Mouse (Mus musculus) lung, adult 10 weeks (tissue): ENCODE data around the gene Mogs. TPM values are rescaled to one million over a fixed set of nuclear protein-coding genes. Genes with fewer than 3 reads are reported as not detected.

Source experiments
- polyA plus RNA-seq: library from polyadenylated mRNA; stranded (reverse); fragments of 350-450 nt; fragmentation: Illumina TruSeq; extraction: RNeasy Lipid Tissue Mini Kit (QIAGEN cat#74804); gene quantifications from one replicate; pipeline ENCODE4 v1.2.3, GENCODE M21; 2014; ENCODE audit warnings: low read depth, low replicate concordance; ENCODE audit not compliant: insufficient read depth

The Mogs gene
- 17.2 TPM for polyA plus RNA-seq

DNA sequence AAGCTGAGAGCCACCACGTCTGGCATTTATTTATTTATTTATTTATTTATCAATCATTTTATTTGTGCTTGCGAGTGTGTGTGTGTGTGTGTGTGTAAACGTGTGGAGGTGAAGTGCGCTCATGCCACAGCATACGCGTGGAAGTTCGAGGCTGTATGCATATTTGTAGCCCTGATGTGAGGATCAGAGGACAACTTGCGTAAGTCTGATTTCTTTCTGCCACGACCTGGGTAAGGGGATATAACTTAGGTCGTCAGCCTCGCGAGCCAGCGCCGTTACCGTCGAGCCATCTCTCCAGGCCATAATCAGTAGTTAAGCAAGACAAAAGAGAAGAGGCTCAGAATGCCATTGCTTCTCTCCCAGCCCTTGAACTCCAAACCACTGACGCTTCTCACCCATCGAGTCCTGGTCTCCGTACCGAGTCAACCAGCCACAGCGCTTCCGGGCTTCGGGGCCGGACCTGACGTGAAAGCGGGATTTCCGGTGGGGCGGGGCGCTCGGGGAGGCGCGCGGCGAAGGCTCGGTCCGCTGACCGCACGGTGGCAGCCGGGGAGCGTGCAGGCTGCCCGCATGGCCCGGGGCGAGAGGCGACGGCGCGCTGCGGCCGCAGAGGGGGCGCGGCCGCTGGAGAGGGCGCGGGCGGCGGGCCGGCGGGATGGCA is at the start of gene Mogs:
Gene Mogs (plus strand): TSS at position 486 of the 661 bp plus-strand sequence.

DNA sequence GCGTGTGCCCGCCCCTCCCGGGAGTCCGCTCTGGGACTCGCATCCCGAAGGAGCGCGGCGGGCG is 45.2 kb upstream of the Mogs start, which contains the start of gene Tlx2:
Gene Tlx2 (minus strand): TSS at position 47 of the 64 bp plus-strand sequence.

DNA sequence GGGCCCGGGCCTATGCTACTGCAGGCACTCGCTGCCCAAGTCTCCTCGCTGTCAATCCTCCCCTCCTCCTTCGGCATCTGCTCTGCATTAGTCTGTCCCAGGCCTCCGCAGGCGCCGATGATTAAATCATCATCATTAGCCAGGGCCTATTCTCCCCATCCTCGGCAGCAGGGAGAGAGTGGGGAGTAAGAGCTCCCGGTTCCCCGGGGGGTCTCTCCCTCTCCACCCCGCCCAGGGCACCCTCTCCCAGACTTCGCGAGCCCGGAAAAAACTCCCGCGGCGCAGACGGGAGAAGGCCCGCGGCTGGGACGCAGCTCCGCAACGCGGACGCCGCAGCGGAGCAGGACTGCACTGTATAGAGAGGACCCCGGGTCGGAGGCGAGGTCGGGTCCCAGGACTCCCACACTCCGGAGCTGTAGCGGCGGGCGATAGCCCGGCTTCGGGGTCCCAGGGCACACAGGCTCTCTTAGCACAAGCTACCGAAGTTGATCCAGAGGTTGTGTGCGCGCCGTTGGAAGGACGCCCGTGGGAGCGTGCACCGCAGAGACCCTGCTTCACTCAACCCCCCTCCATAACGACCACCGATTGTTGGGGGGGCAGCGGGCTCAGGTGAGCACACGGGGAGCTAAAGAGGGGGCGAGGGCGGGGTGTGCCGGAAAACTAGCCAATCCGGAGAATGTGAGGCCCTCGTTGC is 37.5 kb upstream of the Mogs start, which contains the start of gene Pcgf1:
Gene Pcgf1 (plus strand): TSS at position 240 of the 694 bp plus-strand sequence.

DNA sequence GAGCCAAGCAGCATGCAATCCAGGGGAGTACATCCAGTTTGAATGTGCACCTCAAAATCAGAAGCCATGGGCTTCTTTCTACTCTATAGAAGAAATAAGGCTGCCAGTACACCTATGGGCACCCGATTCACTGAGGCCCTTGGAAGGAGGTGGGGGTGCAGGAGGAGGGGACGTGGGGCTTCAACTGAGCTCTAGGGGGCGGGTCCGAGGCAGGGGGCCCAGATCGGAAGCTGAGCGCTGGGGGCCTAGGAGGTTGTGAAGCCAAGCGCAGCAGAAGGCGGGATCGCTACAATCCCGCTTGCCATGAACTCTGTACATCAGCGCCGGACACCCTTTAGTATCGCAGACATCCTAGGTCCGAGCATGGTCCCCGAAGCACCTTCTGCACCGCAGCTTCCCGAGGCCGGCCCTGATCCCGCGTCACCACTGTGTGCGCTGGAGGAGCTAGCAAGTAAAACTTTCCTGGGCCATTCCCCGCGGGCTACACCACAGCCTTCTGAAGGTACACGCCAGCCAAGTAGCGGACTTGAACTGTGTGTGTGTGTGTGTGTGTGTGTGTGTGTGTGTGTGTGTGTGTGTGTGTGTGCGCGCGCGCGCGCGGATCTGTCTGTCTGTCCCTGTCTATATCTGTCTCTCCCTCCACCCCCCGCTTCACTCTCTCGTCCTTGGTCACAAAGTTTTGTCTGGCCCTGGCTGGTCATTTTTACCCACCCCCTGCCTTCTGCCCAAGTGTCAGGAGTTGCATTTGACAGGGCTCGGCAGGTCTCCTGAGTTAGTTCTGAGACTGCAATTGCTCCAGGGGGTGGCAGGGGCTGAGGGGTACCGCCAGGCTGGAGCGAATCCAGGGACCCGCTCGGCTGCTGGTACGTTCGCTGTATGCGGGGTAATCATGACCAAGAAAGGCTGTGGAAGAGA is 28.9 kb upstream of the Mogs start, which contains the start of gene Lbx2:
Gene Lbx2 (plus strand): TSS at position 247 of the 915 bp plus-strand sequence.

DNA sequence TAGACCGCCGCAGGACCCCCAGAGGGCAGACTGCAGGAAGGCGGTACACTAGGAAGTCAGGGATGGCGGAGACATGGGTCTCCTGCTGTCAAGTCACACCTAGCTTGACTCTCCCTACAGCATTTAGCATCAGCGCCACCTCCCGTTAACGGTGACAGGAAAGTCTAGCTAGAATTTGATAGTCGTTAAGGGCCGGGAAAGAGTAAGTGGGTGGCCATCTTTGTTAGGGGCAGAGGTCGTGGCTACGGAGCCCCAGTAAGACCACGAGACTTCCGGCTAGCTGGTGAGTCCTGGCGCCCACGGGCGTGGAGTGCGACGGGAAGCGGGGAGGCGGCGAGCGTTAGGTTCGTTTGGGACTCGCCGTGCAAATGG is 14.0 kb upstream of the Mogs start, which contains the start of the genes Ccdc142 and Gm42688:
Gene Ccdc142 (plus strand): TSS at position 286 of the 372 bp plus-strand sequence.
Gene Gm42688 (plus strand): TSS at position 302 of the 372 bp plus-strand sequence.

DNA sequence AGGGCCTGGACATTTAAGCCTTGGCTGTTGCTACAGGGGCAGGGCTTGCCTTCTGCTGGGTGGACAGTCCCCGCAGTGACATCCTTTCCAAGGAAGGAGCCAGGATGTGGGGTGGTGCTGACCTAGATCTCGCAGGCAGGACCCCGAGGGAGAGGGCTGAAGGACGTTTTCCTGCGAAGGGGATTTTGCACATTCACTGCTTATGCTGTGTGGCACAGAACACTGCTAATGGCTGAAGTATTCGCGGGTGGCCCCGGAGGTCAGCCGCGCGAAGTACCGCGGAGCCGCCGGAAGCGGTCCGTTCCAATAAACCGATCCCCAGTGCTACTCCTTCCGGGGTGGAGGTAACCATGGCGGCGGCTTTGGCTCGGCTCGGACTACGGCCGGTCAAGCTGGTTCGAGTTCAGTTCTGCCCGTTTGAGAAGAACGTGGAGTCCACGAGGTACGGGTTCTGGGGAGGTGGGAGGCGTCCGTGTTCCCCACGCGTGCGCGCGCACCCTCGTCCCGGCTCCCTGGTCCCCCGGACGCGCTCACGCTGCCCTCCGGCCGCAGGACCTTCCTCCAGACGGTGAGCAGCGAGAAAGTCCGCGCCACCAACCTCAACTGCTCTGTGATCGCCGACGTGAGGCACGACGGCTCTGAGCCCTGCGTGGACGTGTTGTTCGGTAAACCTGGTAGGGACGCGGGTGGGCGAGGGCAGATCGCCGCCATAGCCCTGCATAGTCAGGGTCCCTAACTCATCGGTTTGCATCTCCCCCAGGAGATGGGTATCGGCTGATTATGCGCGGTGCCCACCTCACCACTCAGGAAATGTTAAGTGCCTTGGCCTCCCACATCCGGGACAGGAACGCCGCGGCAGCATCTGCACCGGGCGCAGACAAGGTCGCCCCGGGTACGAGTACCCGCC is 6.3 kb upstream of the Mogs start, which contains the start of gene Mrpl53:
Gene Mrpl53 (plus strand): TSS at position 279 of the 907 bp plus-strand sequence.

DNA sequence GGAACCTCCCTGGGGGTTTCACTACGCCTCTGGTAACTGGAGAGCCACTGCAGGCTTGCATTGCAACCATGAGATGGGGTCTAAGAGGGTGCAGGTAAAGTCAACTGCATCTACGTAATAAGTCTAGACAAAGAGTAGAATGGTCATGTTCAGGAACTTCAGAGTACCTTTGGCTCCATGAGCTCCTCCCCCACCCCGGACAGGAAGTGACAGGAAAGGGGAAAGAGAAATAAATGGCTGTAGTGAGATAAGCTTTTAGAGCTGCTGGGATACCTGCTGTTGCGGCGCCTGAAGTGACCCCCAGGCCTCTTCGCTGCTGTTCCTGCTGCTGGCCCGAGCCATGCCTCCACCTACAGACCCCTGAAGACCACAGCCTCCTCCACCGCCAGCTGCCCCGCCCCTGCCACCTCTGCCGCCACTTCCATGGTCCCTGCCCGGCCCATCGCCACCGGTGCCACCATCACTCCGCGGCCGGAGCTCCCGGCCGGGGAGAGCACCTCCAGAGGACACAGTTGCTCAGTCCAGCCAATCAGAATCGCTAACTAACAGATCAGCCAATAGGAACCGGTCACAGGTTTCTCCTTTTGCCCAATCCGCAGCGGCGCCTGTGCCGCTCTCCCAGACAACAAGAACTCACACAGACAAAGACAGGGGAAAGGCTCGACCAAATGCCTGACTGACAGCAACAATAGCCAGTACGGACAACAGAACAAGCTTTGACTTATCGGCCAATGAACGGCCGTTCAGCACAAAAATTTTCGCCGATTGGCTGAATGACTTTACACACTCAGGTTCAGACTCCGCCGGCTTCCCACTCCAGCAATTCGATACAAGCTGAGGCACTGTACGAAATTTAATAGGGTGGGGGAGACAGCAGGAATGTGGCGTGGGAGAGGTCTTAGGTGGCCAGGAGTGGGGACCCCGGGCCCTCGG is 5.9 kb downstream of the Mogs start, which contains the start of gene Wbp1:
Gene Wbp1 (minus strand): TSS at position 630 of the 933 bp plus-strand sequence.

DNA sequence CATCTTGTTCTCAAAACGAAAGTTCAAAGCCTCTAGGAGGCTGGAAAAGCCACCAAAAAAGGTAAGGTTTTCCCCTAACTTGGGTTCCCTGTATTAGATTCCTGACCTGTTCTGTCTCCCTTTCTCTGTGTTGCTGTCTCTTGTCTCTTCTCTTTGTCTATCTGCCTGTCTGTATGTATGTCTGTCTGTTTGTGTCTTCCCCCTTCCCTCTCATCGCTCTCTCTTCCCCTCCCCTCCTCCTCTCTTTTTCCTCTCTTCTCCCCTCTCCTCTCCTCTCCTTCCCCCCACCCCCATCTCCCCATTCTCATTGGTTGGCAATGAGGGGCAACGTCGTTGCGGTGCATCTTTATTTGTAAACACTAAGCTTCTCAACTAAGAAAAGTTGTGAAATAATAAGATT is 10.0 kb downstream of the Mogs start, which contains the start of gene Ino80b:
Gene Ino80b (minus strand): TSS at position 101 of the 400 bp plus-strand sequence.

DNA sequence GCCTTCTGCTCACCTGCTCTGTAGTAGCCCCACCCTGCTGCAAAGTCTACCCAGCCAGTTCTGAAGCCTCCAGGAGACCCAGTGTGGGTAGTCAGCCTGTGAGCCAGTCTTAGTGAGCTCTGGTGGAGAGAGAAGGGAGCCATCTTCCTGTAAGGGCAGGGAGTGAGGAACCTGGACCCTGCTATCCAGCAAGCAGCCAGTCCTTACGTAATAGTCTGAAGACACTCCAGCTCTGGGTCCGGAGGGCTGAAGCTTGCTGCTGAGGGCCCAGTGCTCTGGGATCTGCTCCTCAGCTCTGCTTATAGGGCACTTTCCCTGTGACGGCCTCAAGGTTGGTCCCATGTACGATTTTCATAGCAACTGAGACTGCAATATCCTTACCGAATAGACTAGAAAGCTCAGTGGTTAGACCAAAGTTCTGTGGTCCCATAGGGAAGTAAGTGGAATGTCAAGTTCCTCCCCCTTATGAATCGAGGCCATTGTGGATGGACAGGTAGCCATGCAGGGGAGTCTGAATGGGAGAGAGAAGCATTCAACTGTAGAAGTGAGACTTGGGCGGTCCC is 19.7 kb downstream of the Mogs start, which contains the start of gene Rtkn:
Gene Rtkn (plus strand): TSS at position 513 of the 563 bp plus-strand sequence.

DNA sequence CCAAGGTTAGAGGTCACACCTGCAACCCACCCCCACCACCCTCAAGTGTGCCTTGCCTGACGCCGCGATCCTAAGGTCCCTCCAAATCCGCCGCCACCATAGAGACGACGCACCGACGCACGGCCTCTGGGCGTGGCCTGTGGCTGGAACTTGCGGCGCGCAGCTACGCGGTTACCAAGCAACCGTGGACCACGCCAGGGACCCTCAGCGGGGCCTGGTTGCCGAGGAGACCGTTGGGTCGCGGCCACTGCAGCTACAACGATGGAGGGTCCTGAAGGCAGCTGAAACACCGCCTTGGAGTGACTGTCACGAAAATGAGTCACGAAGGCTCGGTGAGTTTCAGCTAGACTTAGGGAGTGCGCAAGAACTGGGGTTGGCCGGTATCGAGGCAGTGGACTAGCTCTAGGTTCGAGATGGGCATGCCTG is 41.0 kb downstream of the Mogs start, which contains the start of the genes Wdr54 and 1700003E16Rik:
Gene Wdr54 (minus strand): TSS at position 139 of the 426 bp plus-strand sequence.
Gene 1700003E16Rik (plus strand): TSS at position 146 of the 426 bp plus-strand sequence.

DNA sequence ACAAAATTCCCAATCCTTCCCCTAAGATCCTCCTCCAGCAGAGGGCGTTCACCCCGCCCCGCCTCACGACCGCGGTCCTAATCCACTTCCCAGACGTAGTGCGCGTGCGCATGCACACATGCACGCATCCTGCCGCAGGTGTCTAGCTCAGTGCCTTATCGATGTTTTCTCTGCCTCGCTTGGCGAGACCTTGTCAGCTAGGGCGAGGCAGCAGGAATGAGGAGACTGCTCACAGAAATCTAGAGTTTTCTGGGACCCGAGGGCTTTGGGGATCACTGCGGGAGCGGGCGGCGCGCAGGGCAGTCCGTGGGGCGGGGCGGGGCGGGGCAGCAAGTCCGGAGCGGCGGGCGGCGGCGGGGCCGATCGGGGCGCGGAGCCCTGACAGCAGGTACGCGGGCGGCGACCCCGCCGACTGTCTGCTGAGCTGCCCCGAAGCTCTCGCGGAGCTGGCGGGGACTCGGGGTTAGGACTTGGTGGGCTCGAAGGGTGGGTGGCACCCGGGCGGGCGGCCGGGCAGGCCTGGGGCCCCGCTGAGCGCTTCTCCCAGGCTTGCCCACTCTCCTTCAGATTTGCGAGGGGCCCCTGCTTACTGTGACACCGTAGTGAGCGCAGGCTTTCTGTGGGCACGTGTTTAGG is 50.4 kb downstream of the Mogs start, which contains the start of gene Dctn1:
Gene Dctn1 (plus strand): TSS at position 314 of the 636 bp plus-strand sequence.

Other genes with a start within 250 kb of the Mogs start
- gene Sema4f, start 175.7 kb upstream of the Mogs start, polyA plus RNA-seq, result 5.8 TPM
- 2.0 TPM for gene M1ap, start 168.6 kb upstream of the Mogs start, polyA plus RNA-seq
- gene Dok1, start 82.0 kb upstream of the Mogs start, polyA plus RNA-seq, result 16.3 TPM
- 3.4 TPM for gene Loxl3, start 81.3 kb upstream of the Mogs start, polyA plus RNA-seq
- gene Aup1, start 61.0 kb upstream of the Mogs start, polyA plus RNA-seq, result 127 TPM
- gene Htra2, start 60.2 kb upstream of the Mogs start, polyA plus RNA-seq, result 34.7 TPM
- gene Dqx1, start 57.7 kb upstream of the Mogs start, polyA plus RNA-seq, result 2.2 TPM
- gene Tlx2, start 45.2 kb upstream of the Mogs start, polyA plus RNA-seq, result not detected
- 16.3 TPM for gene Pcgf1, start 37.6 kb upstream of the Mogs start, polyA plus RNA-seq
- 2.9 TPM for gene Lbx2, start 29.1 kb upstream of the Mogs start, polyA plus RNA-seq
- 1.3 TPM for gene Ccdc142, start 13.9 kb upstream of the Mogs start, polyA plus RNA-seq
- 1.8 TPM for gene Gm42688, start 13.9 kb upstream of the Mogs start, polyA plus RNA-seq
- 86.8 TPM for gene Mrpl53, start 6.5 kb upstream of the Mogs start, polyA plus RNA-seq
- gene Wbp1, start 6.1 kb downstream of the Mogs start, polyA plus RNA-seq, result 67.8 TPM
- 19.2 TPM for gene Ino80b, start 9.9 kb downstream of the Mogs start, polyA plus RNA-seq
- gene Rtkn, start 20.0 kb downstream of the Mogs start, polyA plus RNA-seq, result 22.6 TPM
- gene Wdr54, start 40.9 kb downstream of the Mogs start, polyA plus RNA-seq, result 6.7 TPM
- 3.6 TPM for gene 1700003E16Rik, start 40.9 kb downstream of the Mogs start, polyA plus RNA-seq
- gene Dctn1, start 50.4 kb downstream of the Mogs start, polyA plus RNA-seq, result 44.7 TPM
- gene Slc4a5, start 104.3 kb downstream of the Mogs start, polyA plus RNA-seq, result 8.0 TPM
- gene Mthfd2, start 210.4 kb downstream of the Mogs start, polyA plus RNA-seq, result 3.9 TPM
- gene Mob1a, start 210.5 kb downstream of the Mogs start, polyA plus RNA-seq, result 55.0 TPM
- gene Bola3, start 233.7 kb downstream of the Mogs start, polyA plus RNA-seq, result 71.9 TPM